Mouse (Mus musculus) kidney, postnatal 0 days (tissue): Measurements from ENCODE around the gene Myo1h. TPM values are rescaled to one million over a fixed set of nuclear protein-coding genes. Genes with fewer than 3 reads are reported as not detected.

Experiments used
- ATAC-seq: fragments of 200-750 bp; cut with Nextera tagmentation; replicated peaks from 2 replicates; pipeline ENCODE4 v1.8.0; 2017; ENCODE audit warnings: low read depth, moderate number of reproducible peaks, moderate TSS enrichment, moderate library complexity; ENCODE audit not compliant: low FRiP score
- DNase-seq: peaks from one replicate; pipeline ENCODE4 v3.0.0-alpha.2; 2016; ENCODE audit warnings: low spot score
- H3K27ac ChIP-seq: fragments of 300-500 bp; sonication (generic); 2 replicates; pipeline ENCODE4 v1.5.1; 2014; ENCODE audit warnings: mild to moderate bottlenecking
- H3K27me3 ChIP-seq: fragments of 300-500 bp; sonication (generic); 2 replicates; pipeline ENCODE4 v1.6.1; 2014; ENCODE audit warnings: low read length, mixed read lengths; ENCODE audit not compliant: insufficient read depth
- H3K36me3 ChIP-seq: fragments of 300-500 bp; sonication (generic); 2 replicates; pipeline ENCODE4 v1.6.1; 2014; ENCODE audit warnings: low read length, mixed read lengths; ENCODE audit not compliant: insufficient read depth
- H3K4me1 ChIP-seq: fragments of 300-500 bp; sonication (generic); replicated peaks from 2 replicates; pipeline ENCODE4 v1.6.1; 2014; ENCODE audit warnings: antibody characterized with exemption, low read length, mixed read lengths; ENCODE audit not compliant: insufficient read depth
- H3K4me2 ChIP-seq: fragments of 300-500 bp; sonication (generic); 2 replicates; pipeline ENCODE4 v1.6.1; 2014; ENCODE audit warnings: mild to moderate bottlenecking, low read length, moderate library complexity, mixed read lengths
- H3K4me3 ChIP-seq: fragments of 300-500 bp; sonication (generic); replicated peaks from 2 replicates; pipeline ENCODE4 v1.5.1; 2014; ENCODE audit warnings: low read depth, low read length
- H3K9ac ChIP-seq: fragments of 300-500 bp; sonication (generic); 2 replicates; pipeline ENCODE4 v1.6.1; 2014; ENCODE audit warnings: low read depth, low read length
- H3K9me3 ChIP-seq: fragments of 300-500 bp; sonication (generic); replicated peaks from 2 replicates; pipeline ENCODE4 v1.6.1; 2016; ENCODE audit warnings: low read length, inconsistent platforms, mixed read lengths
- CTCF ChIP-seq: IDR thresholded peaks from 2 replicates; pipeline ENCODE4 v1.5.1; 2016; ENCODE audit warnings: antibody characterized with exemption, low read depth, mild to moderate bottlenecking, moderate library complexity
- WGBS: fragments of 180-500 bp; shearing (Covaris S2); extraction: QIAGEN DNeasy Blood & Tissue Kit; methylation state at CpG from one replicate; pipeline ENCODE4 v1.1.7; 2014; 5-methylcytosine and 5-hydroxymethylcytosine counted together
- polyA plus RNA-seq: library from polyadenylated mRNA; unstranded; fragments of >200 nt; fragmentation: Nextera tagmentation; extraction: Ambion mirVana; gene quantifications from 2 replicates; pipeline ENCODE4 v1.2.1, GENCODE M21; 2015

Myo1h gene
- polyA plus RNA-seq, 1 experiment from 2014 or later: 1.4 TPM

GRCm38 (mm10) chr5:114371731-114372473 lies 82.9 kb downstream of the Myo1h start:
- Histone ChIP-seq H3K4me2 (peak overlapping the region; percentile 11; the same call in 1 of the 2 replicates), H3K9me3 (no peaks in the 10 kb centered on the region), H3K4me1 (peaks cover 33% of the 10 kb centered on the region), H3K27ac (peak overlapping the region; percentile 67), H3K27me3 (no peaks in the 10 kb centered on the region), H3K9ac (no peak overlapping the region), H3K4me3 (no peak overlapping the region), H3K36me3 (peaks cover 40% of the 10 kb centered on the region; the same call in 1 of the 2 replicates)
- ATAC-seq (no peak), DNase-seq (peak; percentile 53)
- 40% methylated on average over 25 of the region's 25 CpGs for WGBS
- TF ChIP-seq CTCF: no peak

DNA sequence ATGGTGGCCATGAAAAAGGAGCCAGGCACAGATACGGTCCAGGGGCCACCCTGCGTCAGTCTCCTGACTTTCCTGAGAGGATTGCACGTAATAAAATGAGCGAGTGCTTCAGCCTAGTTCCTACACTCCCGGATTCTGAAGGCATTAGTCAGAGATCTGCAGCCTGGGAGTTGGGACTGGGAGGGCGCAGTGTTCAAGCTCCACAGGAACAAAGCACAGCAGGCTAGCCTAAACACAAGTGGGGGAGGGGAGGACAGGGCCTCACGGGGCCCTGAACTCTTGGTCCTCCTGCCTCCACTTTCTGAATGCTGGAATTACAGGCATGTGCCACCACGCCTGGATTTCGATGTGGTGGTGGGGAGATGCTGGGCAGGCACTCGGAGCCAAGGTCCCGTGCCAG lies 83.6 kb downstream of the Myo1h start:
- peaks cover 34% of the 10 kb centered on the region; the same call in 1 of the 2 replicates for H3K36me3 ChIP-seq
- 50% methylated on average over 11 of the region's 11 CpGs for WGBS
- H3K4me2 ChIP-seq: 0 out of 2 replicates have a peak overlapping the region, but pooled peaks have one; percentile 9
- peak; percentile 38 for DNase-seq
- no peaks in the 10 kb centered on the region for H3K9me3 ChIP-seq
- ATAC-seq: no peak
- peaks cover 40% of the 10 kb centered on the region for H3K4me1 ChIP-seq
- no peak overlapping the region for H3K4me3 ChIP-seq
- no peak for TF ChIP-seq CTCF
- H3K9ac ChIP-seq: no peak overlapping the region
- H3K27ac ChIP-seq: peak overlapping the region; percentile 68
- no peaks in the 10 kb centered on the region for H3K27me3 ChIP-seq

GRCm38 (mm10) chr5:114373174-114373573 lies 84.2 kb downstream of the Myo1h start:
- no peak for TF ChIP-seq CTCF
- Histone ChIP-seq H3K36me3 (peaks cover 34% of the 10 kb centered on the region; the same call in 1 of the 2 replicates), H3K4me1 (peaks cover 43% of the 10 kb centered on the region), H3K9me3 (no peaks in the 10 kb centered on the region), H3K9ac (no peak overlapping the region), H3K27me3 (no peaks in the 10 kb centered on the region), H3K4me2 (no peak overlapping the region), H3K27ac (0 out of 2 replicates have a peak overlapping the region, but pooled peaks have one; percentile 68), H3K4me3 (no peak overlapping the region)
- 73% methylated on average over 11 of the region's 11 CpGs for WGBS
- no peak for ATAC-seq
- no peak for DNase-seq

DNA sequence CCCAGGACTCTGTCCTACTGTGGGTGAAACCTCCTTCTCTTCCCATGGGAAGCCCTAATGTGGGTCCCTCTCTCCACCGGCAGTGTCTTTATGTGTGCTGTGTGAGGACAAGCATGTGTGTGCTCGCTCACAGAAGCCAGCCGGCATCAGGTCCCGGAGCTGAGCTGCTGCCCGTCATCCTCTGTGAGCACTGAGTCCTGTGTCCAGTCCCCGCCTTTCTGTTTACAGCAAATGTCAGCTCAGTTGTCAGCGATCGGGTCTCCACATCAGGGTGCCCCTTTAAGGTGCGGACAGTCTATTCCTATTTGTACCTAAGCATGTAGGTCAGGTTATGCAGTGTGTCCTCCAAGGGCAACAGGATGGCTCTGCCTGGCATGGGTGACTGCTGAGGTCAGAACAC lies 84.6 kb downstream of the Myo1h start:
- no peaks in the 10 kb centered on the region for H3K9me3 ChIP-seq
- H3K36me3 ChIP-seq: peaks cover 34% of the 10 kb centered on the region; the same call in 1 of the 2 replicates
- H3K4me2 ChIP-seq: no peak overlapping the region
- ATAC-seq (no peak), DNase-seq (no peak)
- no peak overlapping the region for H3K9ac ChIP-seq
- TF ChIP-seq CTCF: no peak
- H3K27ac ChIP-seq: peak overlapping the region; percentile 68; the same call in 1 of the 2 replicates
- H3K4me1 ChIP-seq: peaks cover 43% of the 10 kb centered on the region
- no peak overlapping the region for H3K4me3 ChIP-seq
- WGBS: 83% methylated on average over 9 of the region's 9 CpGs
- no peaks in the 10 kb centered on the region for H3K27me3 ChIP-seq

GRCm38 (mm10) chr5:114374409-114375213 lies 85.6 kb downstream of the Myo1h start:
- ATAC-seq (no peak), DNase-seq (peak; percentile 29)
- Histone ChIP-seq H3K27me3 (no peaks in the 10 kb centered on the region), H3K36me3 (peaks cover 25% of the 10 kb centered on the region; the same call in 1 of the 2 replicates), H3K9ac (no peak overlapping the region), H3K4me1 (peaks cover 45% of the 10 kb centered on the region), H3K4me2 (0 out of 2 replicates have a peak overlapping the region, but pooled peaks have one; percentile 10), H3K9me3 (no peaks in the 10 kb centered on the region), H3K27ac (peak overlapping the region; percentile 68), H3K4me3 (no peak overlapping the region)
- WGBS: 73% methylated on average over 23 of the region's 23 CpGs
- TF ChIP-seq CTCF: no peak
